Mouse (Mus musculus): Measurements from ENCODE around the gene Cox6a1. TPM values are rescaled to one million over a fixed set of nuclear protein-coding genes. Genes with fewer than 3 reads are reported as not detected.

Gene Cox6a1
- polyA plus RNA-seq, 1 experiment from 2014 or later = 1,095 TPM

DNA sequence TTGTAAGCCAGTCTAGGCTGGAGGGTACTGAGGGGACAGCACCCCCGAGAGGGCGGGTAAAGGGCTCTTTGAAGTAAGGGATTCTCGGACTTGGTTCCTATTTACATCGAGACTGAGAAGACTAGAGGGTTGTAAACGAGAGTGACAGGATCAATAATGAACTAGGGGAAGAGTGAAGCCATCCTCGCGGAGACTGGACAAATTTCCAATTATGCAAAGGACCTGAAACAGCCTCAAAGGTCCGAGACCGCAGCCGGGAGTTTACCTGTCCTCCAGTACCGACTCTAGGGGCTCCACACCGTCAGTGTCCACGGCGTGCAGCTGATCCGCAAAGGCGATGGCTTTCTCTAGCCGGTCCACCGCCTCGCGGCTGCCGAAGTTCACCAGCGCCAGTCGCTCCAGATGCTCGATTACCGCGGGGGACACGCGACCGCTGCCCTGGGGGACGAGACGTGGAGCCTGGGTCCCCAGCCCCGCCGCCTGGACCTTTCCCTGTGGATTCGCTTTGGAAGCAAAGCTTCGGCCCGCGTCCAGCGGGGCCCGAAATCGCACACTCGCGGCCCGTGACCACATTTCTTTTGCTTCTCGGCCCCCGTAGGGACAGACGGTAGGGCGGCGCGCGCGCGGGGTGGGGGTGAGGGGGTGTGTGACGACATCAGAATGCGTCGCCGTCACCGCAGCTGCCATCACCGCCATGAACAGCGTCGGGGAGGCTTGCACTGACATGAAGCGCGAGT is 8.0 kb downstream of the Cox6a1 start, which contains the start of the genes Gatc and Triap1:
Gene Gatc, minus strand, starts transcription at position 602 of the 737 bp plus-strand sequence.
Gene Triap1, plus strand, starts transcription at position 649 of the 737 bp plus-strand sequence.
- Histone ChIP-seq H3K9ac (peak within 1 kb of the TSS; percentile 92), H3K9me3 (no peaks in the 10 kb centered on the region), H3K27me3 (no peaks in the 10 kb centered on the region), H3K36me3 (peaks cover 51% of the 10 kb centered on the region), H3K27ac (peak within 1 kb of the TSS; percentile 93), H3K4me2 (peak within 1 kb of the TSS; percentile 77), H3K4me1 (replicated peaks) (peaks cover 26% of the 10 kb centered on the region), H3K4me3 (peak within 1 kb of the TSS; percentile 88)
- peak; percentile 88 for ATAC-seq (ENCODE audit: low FRiP score)
- under 1% methylated on average over 62 of the region's 62 CpGs for WGBS

DNA sequence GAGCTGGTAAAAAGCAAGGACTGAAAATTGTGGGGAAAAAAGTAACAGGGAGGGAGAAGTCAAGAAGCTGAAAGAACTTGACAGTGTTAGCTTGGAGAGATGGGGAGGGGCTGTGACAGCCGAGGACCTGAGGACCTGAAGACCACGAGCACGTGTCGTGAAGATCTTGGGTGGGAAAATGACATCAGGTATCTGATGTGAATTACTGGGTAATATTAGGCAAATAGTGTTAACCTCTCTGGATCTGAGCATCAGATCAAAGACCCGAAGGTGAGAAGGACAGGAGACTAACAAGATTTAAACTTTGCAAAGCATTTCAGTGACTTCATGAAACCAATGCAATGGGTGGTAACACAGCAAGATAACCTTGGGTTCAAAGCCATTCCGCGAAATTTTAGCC is 8.8 kb downstream of the Cox6a1 start:
- Histone ChIP-seq H3K36me3 (peaks cover 51% of the 10 kb centered on the region), H3K9me3 (no peaks in the 10 kb centered on the region), H3K4me2 (peak overlapping the region; percentile 77), H3K27ac (no peak overlapping the region), H3K9ac (peak overlapping the region; percentile 92), H3K27me3 (no peaks in the 10 kb centered on the region), H3K4me3 (peak overlapping the region; percentile 88), H3K4me1 (replicated peaks) (peaks cover 26% of the 10 kb centered on the region)
- ATAC-seq (ENCODE audit: low FRiP score) = no peak
- 36% methylated on average over 7 of the region's 7 CpGs for WGBS

DNA sequence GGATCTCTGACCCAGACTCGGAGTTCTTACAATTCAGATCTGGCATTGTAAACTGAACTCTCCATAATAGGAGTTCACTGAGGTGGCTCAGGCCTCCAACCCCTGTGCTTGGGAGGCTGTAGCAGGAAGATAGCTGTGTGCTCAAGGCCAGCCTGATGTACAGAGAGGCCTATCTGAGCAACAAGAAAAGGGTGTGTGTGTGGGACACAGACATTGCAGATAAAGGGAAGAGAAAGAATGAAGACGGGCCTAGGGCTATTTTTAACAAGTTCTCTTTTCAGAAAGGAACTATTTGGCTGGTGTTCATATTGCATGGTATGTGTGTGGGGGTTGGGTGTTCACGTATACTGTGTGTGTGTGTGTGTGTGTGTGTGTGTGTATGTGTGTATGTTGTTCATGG is 15.2 kb downstream of the Cox6a1 start:
- Histone ChIP-seq H3K9ac (no peak overlapping the region), H3K27ac (no peak overlapping the region)

DNA sequence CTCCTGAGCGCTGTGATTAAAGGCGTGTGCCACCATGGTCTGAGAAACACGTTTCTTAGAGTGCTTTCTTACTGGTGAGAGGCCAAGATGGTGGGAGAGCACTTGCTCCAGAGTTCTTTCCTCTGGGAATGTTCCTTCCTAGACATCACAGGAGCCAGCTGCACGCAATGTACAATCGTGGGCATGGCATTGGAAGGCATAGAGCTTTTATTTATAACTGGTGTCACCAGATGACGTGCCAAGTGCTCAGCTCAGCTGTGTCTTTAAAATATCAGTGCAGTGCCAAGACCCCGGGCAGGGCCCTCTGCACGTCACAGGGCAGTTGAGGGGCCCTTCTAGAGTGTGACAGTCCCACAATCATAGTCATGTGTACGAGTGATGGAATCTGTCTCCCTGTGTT is 17.8 kb downstream of the Cox6a1 start:
- Histone ChIP-seq H3K4me3 (no peak overlapping the region), H3K4me1 (replicated peaks) (peaks cover 38% of the 10 kb centered on the region), H3K36me3 (peaks cover 61% of the 10 kb centered on the region), H3K9ac (0 out of 2 replicates have a peak overlapping the region, but pooled peaks have one; percentile 24), H3K27ac (no peak overlapping the region), H3K4me2 (no peak overlapping the region), H3K9me3 (no peaks in the 10 kb centered on the region), H3K27me3 (no peaks in the 10 kb centered on the region)
- no peak for ATAC-seq (ENCODE audit: low FRiP score)
- WGBS = 92% methylated on average over 9 of the region's 9 CpGs

More for the DNA sequence above, 15.2 kb downstream of the Cox6a1 start:
- 89% methylated on average over 3 of the region's 3 CpGs for WGBS
- H3K4me3 ChIP-seq = no peak overlapping the region
- no peaks in the 10 kb centered on the region for H3K9me3 ChIP-seq
- ATAC-seq (ENCODE audit: low FRiP score) = no peak
- H3K27me3 ChIP-seq = no peaks in the 10 kb centered on the region
- peaks cover 72% of the 10 kb centered on the region for H3K36me3 ChIP-seq
- no peak overlapping the region for H3K4me2 ChIP-seq
- H3K4me1 ChIP-seq (replicated peaks) = peaks cover 26% of the 10 kb centered on the region

DNA sequence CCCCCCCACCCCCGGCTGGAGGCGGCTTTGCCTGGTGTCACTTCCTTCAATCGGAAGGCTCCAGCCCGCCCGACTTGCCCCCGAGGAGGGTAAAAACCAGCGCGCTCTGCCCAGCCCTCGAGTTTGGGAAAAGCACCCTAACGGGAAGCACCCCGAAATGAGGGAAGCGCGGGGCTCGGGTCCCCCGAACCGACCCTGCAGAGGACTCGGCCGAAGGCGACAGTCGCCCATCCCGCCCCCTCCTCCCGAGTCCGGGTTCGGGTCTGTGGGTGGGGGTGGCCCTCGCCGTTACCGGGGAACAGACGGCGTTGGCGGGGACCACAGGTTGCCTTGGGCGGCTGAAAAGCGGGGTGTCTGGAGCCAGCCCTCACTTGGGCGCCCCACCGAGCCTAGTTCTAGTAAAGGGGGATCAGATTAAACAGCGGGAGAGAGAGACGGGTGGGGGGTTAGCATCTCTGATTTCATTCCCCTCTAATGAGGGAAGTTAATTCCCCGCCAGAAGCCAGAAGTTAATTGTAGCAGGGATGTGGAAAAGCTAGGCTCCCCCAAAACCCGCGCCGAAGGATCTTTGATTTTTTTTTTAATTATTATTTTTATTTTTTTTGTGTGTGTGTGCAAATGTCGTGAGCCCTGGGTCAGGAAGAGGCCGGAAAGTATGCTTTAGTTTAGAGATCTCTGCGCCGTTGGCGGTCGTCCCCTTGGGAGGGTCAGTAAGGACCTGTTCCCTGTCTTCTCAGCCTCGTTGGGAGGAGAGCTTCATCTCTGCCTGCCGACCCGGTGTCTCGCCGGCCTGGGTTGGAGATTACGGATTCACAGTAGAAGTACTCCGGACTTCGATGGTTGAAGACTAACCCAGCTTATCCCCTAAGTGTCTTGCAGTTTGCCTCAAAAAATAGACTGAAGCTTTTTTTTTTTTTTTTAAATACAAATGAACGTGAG is 20.9 kb downstream of the Cox6a1 start:
- H3K9ac ChIP-seq = peak overlapping the region; percentile 94
- peak overlapping the region; percentile 93 for H3K27ac ChIP-seq
- H3K27me3 ChIP-seq = no peaks in the 10 kb centered on the region
- WGBS = under 1% methylated on average over 54 of the region's 55 CpGs
- peak; percentile 44; the same call in 1 of the 2 replicates for ATAC-seq (ENCODE audit: low FRiP score)
- H3K36me3 ChIP-seq = peaks cover 31% of the 10 kb centered on the region
- H3K4me1 ChIP-seq (replicated peaks) = peaks cover 42% of the 10 kb centered on the region
- H3K4me2 ChIP-seq = peak overlapping the region; percentile 93
- peak overlapping the region; percentile 98 for H3K4me3 ChIP-seq
- no peaks in the 10 kb centered on the region for H3K9me3 ChIP-seq

DNA sequence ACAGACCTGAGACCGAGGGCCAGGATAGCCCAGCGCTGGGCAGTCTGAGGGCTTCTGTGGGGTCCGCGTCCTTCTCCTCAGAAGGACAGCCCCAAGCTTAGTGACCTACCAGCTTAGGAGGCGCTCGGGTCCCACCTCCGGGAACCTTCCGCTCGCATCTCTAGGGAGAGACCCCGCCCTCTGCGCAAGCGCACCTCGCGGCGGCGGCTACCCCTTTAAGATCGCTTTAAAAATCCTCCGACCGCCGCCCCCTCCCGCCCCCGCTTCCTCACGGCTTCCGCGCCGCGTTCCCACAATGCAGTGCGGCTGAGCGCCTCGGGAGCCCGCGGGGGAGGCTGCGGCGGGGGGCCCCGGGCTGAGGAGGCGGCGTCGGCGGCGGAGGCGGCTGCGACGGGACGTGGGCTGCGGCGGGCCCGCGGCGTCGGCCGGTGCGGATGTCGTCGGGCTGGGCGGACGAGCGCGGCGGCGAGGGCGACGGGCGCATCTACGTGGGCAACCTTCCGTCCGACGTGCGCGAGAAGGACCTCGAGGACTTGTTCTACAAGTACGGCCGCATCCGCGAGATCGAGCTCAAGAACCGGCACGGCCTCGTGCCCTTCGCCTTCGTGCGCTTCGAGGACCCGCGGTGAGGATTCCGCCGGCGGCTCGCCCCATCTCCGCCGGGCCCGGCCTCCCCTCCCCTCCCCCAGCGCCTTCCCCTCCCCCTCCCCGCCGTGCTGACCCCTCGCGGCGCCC is 21.7 kb downstream of the Cox6a1 start, which contains the start of gene Srsf9:
Gene Srsf9, plus strand, starts transcription at position 303 of the 735 bp plus-strand sequence.
- Histone ChIP-seq H3K9me3 (no peaks in the 10 kb centered on the region), H3K4me3 (peak within 1 kb of the TSS; percentile 98), H3K4me1 (replicated peaks) (peaks cover 42% of the 10 kb centered on the region), H3K36me3 (peaks cover 22% of the 10 kb centered on the region), H3K27me3 (no peaks in the 10 kb centered on the region), H3K9ac (peak within 1 kb of the TSS; percentile 94), H3K27ac (peak within 1 kb of the TSS; percentile 93), H3K4me2 (peak within 1 kb of the TSS; percentile 93)
- peak; percentile 93 for ATAC-seq (ENCODE audit: low FRiP score)
- under 1% methylated on average over 74 of the region's 97 CpGs for WGBS

DNA sequence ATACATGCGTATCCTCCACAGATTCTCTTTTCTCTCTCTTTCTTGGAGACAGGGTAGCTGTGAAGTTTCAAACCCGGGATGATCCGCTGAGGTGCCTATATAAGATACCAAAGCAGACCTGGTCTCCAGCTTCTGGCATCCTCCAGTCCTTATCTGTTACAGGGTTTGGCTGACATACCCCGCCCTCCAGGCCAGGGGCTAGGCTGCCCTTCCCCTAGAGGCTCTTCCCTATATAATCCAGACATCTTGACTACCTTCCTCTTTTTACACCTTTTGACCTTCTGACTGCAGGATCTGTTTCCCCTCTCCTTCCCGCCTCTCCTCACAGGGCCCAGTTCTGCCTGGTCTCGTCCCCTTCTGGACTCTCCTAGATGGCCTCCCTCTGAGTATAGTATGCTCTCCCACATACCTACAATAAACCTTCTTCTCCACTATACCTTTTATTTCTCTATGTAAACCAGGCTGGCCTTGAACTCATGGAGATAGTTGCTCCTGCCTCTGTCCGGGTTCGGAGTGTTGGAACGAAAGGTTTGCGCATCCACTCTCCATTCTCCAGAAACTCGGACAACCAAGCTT is 22.4 kb downstream of the Cox6a1 start:
- 31% methylated on average over 11 of the region's 11 CpGs for WGBS
- peak overlapping the region; percentile 94 for H3K9ac ChIP-seq
- ATAC-seq (ENCODE audit: low FRiP score) = peak; percentile 53
- peak overlapping the region; percentile 98 for H3K4me3 ChIP-seq
- H3K36me3 ChIP-seq = peaks cover 15% of the 10 kb centered on the region
- peak overlapping the region; percentile 93 for H3K4me2 ChIP-seq
- H3K27me3 ChIP-seq = no peaks in the 10 kb centered on the region
- peaks cover 42% of the 10 kb centered on the region for H3K4me1 ChIP-seq (replicated peaks)
- peak overlapping the region; percentile 93 for H3K27ac ChIP-seq
- no peaks in the 10 kb centered on the region for H3K9me3 ChIP-seq

DNA sequence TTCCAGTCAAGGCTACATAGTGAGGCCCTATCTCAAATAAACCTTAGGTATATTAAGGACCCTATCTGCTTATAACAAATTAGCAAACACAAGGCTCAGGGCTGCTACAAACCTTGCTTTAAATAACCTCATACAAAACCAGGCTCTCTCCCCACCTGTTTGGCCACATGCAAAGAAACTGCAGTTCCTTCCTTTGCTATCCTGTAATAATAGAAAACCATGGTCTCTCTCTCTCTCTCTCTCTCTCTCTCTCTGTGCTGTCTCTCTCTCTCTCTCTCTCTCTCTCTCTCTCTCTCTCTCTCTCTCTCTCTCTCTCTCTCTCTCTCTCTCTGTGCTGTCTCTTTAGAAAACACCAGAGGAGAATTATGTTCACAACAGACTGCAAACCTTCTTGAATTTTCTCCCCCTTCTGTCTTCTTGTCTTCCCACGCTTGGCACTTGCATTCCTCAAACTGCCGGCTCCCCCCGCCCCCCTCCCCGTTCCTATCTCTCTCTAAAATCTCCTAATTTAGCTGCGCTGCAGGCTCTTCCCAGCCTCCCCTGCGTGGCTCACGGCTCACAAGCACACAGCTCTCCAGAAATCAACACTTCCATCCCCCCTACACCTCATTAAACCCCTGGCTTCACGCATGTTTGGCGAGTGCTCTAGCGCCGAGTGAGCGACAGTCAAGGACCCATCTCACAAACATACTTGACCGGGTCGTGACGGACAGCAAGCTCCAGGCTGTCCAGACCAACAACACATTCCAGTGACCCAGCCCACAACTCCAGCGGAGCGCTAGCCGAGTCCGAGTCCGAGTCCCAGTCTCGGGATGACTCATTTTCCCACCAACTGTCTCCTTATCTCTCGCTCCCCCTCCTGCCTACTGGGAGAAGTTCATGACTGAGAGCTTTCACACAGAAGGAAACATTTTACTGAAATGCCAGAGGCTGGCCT is 29.5 kb downstream of the Cox6a1 start:
- no peaks in the 10 kb centered on the region for H3K36me3 ChIP-seq
- no peaks in the 10 kb centered on the region for H3K27me3 ChIP-seq
- H3K4me1 ChIP-seq (replicated peaks) = peaks cover 40% of the 10 kb centered on the region
- under 1% methylated on average over 22 of the region's 22 CpGs for WGBS
- peak overlapping the region; percentile 65 for H3K9ac ChIP-seq
- peak; percentile 50 for ATAC-seq (ENCODE audit: low FRiP score)
- no peaks in the 10 kb centered on the region for H3K9me3 ChIP-seq
- H3K27ac ChIP-seq = peak overlapping the region; percentile 80
- H3K4me2 ChIP-seq = peak overlapping the region; percentile 77
- peak overlapping the region; percentile 40 for H3K4me3 ChIP-seq

DNA sequence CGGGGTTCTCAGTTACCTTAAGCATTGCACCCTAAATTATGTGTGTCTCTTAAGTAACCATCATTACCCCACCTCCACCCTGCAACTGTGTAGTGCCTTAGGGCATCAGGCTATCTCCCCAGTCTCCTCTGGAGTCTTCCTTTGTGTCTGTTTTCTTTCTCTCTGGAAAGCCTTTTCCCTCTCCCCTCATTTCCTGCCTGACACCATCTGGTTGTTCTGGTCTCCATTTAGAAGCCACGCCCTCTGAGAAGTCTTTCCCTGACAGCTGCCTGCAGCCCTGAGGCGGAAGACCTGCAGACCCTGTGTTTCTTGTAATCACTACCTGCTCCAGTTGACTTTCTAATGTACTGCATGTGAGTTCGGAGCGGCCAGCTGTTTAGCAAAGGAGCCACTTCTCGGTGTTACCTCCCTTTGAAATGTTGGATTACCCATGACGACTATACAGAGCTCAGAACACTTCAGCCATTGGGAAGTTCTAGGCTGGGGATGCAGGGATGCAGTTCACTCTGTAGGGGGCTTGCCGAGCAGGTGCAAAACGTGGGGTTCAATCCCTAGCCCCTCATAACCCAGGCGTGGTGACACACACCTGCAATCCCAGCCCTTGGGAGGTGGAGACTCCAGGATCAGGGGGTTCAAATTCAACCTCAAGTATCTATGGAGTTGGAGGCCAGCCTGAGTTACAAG is 31.0 kb downstream of the Cox6a1 start:
- H3K4me3 ChIP-seq = no peak overlapping the region
- 5% methylated on average over 10 of the region's 10 CpGs for WGBS
- ATAC-seq (ENCODE audit: low FRiP score) = peak; percentile 68
- no peaks in the 10 kb centered on the region for H3K9me3 ChIP-seq
- H3K4me2 ChIP-seq = peak overlapping the region; percentile 16
- peaks cover 46% of the 10 kb centered on the region for H3K4me1 ChIP-seq (replicated peaks)
- H3K27ac ChIP-seq = peak overlapping the region; percentile 88
- H3K9ac ChIP-seq = peak overlapping the region; percentile 61; the same call in 1 of the 2 replicates
- H3K36me3 ChIP-seq = no peaks in the 10 kb centered on the region
- no peaks in the 10 kb centered on the region for H3K27me3 ChIP-seq

DNA sequence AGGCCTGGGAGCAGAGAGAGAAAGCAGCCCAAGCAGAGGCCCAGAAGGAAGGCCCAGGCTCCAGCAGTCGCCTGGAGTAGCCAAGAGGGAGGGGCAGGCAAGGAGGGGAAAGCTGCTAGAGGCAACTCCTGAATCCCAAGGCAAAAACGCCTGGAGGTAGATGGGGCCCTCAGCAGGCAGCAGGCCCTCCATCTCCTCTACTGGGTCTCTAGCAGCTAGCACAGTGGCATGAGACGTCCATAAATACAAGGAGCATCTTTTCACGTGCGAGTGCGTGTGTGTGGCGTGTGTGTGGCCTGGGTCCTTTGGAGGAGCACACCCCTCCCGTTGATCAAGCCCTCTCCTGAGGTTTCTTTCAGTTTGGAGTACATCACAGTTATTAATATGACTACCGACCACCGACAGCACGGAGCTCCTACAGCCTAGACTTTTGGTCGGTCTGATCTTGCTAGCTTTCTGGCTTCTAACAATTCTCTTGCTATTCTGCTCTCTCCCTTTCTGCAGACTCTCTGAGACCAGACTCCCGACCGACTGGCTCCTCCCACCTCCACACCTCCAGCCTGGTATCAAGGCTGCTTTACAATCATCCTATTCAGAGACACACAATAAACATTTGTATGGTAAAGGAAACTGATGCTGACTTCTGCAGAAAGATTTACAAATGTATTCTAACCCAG is 31.7 kb downstream of the Cox6a1 start:
- Histone ChIP-seq H3K4me1 (replicated peaks) (peaks cover 46% of the 10 kb centered on the region), H3K4me3 (no peak overlapping the region), H3K9me3 (no peaks in the 10 kb centered on the region), H3K4me2 (peak overlapping the region; percentile 16), H3K36me3 (no peaks in the 10 kb centered on the region), H3K27ac (peak overlapping the region; percentile 88), H3K27me3 (no peaks in the 10 kb centered on the region), H3K9ac (peak overlapping the region; percentile 61)
- ATAC-seq (ENCODE audit: low FRiP score) = peak; percentile 40; the same call in 1 of the 2 replicates
- 10% methylated on average over 14 of the region's 14 CpGs for WGBS
